7 mouse cellular contexts compared by ENCODE assay signal in the genomic region with DNA sequence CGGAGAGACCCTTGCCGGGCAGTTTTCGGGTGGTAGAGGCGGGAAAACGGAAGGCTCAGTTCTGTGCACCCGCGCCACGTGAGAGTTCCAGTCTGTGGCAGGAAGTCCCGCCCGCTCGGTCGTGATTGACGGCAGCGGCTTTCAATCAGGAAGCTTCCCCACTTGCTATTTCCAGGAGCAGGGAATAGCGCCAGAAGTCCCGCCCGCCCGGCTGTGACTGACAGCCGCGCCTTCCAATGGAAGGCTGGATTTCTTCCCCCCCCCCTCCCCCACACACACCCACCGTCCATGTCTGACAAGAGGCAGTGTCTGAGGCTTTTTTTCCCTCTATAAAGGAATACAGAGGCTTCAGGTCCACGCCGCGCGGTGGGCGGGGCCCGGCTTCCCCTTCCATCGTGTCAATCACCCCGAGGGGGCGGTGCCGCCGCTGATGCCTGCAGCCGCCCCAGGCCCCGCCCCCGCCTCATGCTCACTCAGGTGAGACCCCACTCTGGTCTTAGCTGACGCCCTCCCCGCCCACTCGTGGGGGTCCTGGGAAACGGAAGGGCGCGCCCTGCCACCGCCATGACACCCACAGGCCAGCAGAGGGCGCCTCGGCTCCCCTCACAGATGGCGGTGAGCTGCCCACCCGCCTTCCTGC.
DNase-seq lines count a peak whose midpoint lies in the region; ATAC-seq lines count a peak whose summit lies in the region.

No protein-coding gene starts in this region.

- H3K4me2 ChIP-seq in embryonic facial prominence, embryonic 12.5 days (replicated peaks), result peak overlapping the region; percentile 60
- H3K4me2 ChIP-seq in limb, embryonic 11.5 days (ENCODE audit: low read depth, severe bottlenecking), result peak overlapping the region; percentile 51
- H3K4me2 ChIP-seq in midbrain, embryonic 14.5 days (ENCODE audit: low read length), result peak overlapping the region; percentile 59

- ATAC-seq in embryonic facial prominence, embryonic 12.5 days (ENCODE audit: insufficient number of reproducible peaks, insufficient read depth, low FRiP score, low TSS enrichment), result peak; percentile 98
- ATAC-seq in limb, embryonic 11.5 days (ENCODE audit: insufficient number of reproducible peaks, low FRiP score, low TSS enrichment, low read depth), result peak; percentile 97
- peak; percentile 98 for ATAC-seq in midbrain, embryonic 14.5 days (ENCODE audit: low FRiP score, low TSS enrichment)

- no peaks in the 10 kb centered on the region for H3K36me3 ChIP-seq in embryonic facial prominence, embryonic 12.5 days
- no peaks in the 10 kb centered on the region for H3K36me3 ChIP-seq in limb, embryonic 11.5 days (ENCODE audit: control insufficient read depth, insufficient read depth, low read length)
- H3K36me3 ChIP-seq in midbrain, embryonic 14.5 days (ENCODE audit: control insufficient read depth, insufficient read depth, low read length), result no peaks in the 10 kb centered on the region

- peak overlapping the region; percentile 57 for H3K9ac ChIP-seq in embryonic facial prominence, embryonic 12.5 days
- H3K9ac ChIP-seq in limb, embryonic 11.5 days (ENCODE audit: low read length), result peak overlapping the region; percentile 52
- peak overlapping the region; percentile 62 for H3K9ac ChIP-seq in midbrain, embryonic 14.5 days (replicated peaks; ENCODE audit: low read length)

- peak; percentile 97 for DNase-seq in adrenal gland, postnatal 25 days
- peak; percentile 100 for DNase-seq in heart, adult 11 months
- DNase-seq in kidney, adult 18-20 months, result peak; percentile 99
- peak; percentile 98 for DNase-seq in limb, embryonic 11.5 days (ENCODE audit: low spot score)
- DNase-seq in midbrain, embryonic 14.5 days, result peak; percentile 99
- peak; percentile 97 to 99 for DNase-seq in spleen, adult 18-20 months

- H3K27me3 ChIP-seq in embryonic facial prominence, embryonic 12.5 days, result no peaks in the 10 kb centered on the region
- no peaks in the 10 kb centered on the region for H3K27me3 ChIP-seq in limb, embryonic 11.5 days (ENCODE audit: control insufficient read depth, insufficient read depth, low read length)
- no peaks in the 10 kb centered on the region for H3K27me3 ChIP-seq in midbrain, embryonic 14.5 days (ENCODE audit: control insufficient read depth, insufficient read depth, low read length)

- H3K4me1 ChIP-seq in embryonic facial prominence, embryonic 12.5 days, result no peaks in the 10 kb centered on the region
- H3K4me1 ChIP-seq in limb, embryonic 11.5 days (ENCODE audit: control insufficient read depth, insufficient read depth, low read length), result no peaks in the 10 kb centered on the region
- no peaks in the 10 kb centered on the region for H3K4me1 ChIP-seq in midbrain, embryonic 14.5 days (ENCODE audit: control insufficient read depth, insufficient read depth, low read length)

- H3K4me3 ChIP-seq in embryonic facial prominence, embryonic 12.5 days, result peak overlapping the region; percentile 56
- peak overlapping the region; percentile 63 for H3K4me3 ChIP-seq in limb, embryonic 11.5 days (ENCODE audit: low read depth, low read length)
- H3K4me3 ChIP-seq in midbrain, embryonic 14.5 days (replicated peaks; ENCODE audit: low read depth, low read length), result peak overlapping the region; percentile 55

- H3K9me3 ChIP-seq in embryonic facial prominence, embryonic 12.5 days, result no peaks in the 10 kb centered on the region
- no peaks in the 10 kb centered on the region for H3K9me3 ChIP-seq in limb, embryonic 11.5 days (ENCODE audit: control insufficient read depth, low read length)
- H3K9me3 ChIP-seq in midbrain, embryonic 14.5 days (ENCODE audit: control insufficient read depth, low read length), result no peaks in the 10 kb centered on the region

- under 1% methylated on average over 45 of the region's 46 CpGs for WGBS in embryonic facial prominence, embryonic 12.5 days
- WGBS in limb, embryonic 11.5 days, result 0% methylated on average over 42 of the region's 46 CpGs
- WGBS in midbrain, embryonic 14.5 days, result under 1% methylated on average over 38 of the region's 46 CpGs

- H3K27ac ChIP-seq in embryonic facial prominence, embryonic 12.5 days, result peak overlapping the region; percentile 67
- no peak overlapping the region for H3K27ac ChIP-seq in limb, embryonic 11.5 days (replicated peaks; ENCODE audit: low read depth, low read length)
- peak overlapping the region; percentile 79 for H3K27ac ChIP-seq in midbrain, embryonic 14.5 days (replicated peaks; ENCODE audit: low read depth, low read length)
